Mouse (Mus musculus): Measurements from ENCODE around the gene Fhdc1.

The Fhdc1 gene

GRCm38 (mm10) chr3:84480006-84480897, at the start of gene Fhdc1:
TSS of gene Fhdc1 (minus strand) at chr3:84480429.
- DNase-seq (ENCODE audit: low spot score in 2 of 2), result peak; percentile 12 to 21

- no peak for DNase-seq (ENCODE audit: low spot score in 2 of 2)
Observed at GRCm38 (mm10) chr3:84529021-84529420, 48.8 kb upstream of the Fhdc1 start.

- DNase-seq (ENCODE audit: low spot score in 2 of 2), result no peak
Observed at GRCm38 (mm10) chr3:84524952-84525351, 44.7 kb upstream of the Fhdc1 start.

- no peak for DNase-seq (ENCODE audit: low spot score in 2 of 2)
Observed at GRCm38 (mm10) chr3:84516163-84516562, 35.9 kb upstream of the Fhdc1 start.

- no peak for DNase-seq (ENCODE audit: low spot score in 2 of 2)
Observed at GRCm38 (mm10) chr3:84512774-84513515, 32.7 kb upstream of the Fhdc1 start.

GRCm38 (mm10) chr3:84505193-84505592, 25.0 kb upstream of the Fhdc1 start:
- DNase-seq (ENCODE audit: low spot score in 2 of 2), result no peak

GRCm38 (mm10) chr3:84504291-84504690, 24.1 kb upstream of the Fhdc1 start:
- no peak for DNase-seq (ENCODE audit: low spot score in 2 of 2)

GRCm38 (mm10) chr3:84502101-84502500, 21.9 kb upstream of the Fhdc1 start:
- no peak for DNase-seq (ENCODE audit: low spot score in 2 of 2)

- DNase-seq (ENCODE audit: low spot score in 2 of 2), result no peak
Observed at GRCm38 (mm10) chr3:84500491-84500890, 20.3 kb upstream of the Fhdc1 start.

- DNase-seq (ENCODE audit: low spot score in 2 of 2), result no peak
Observed at GRCm38 (mm10) chr3:84497718-84498117, 17.5 kb upstream of the Fhdc1 start.

- DNase-seq (ENCODE audit: low spot score in 2 of 2), result no peak
Observed at GRCm38 (mm10) chr3:84492657-84493056, 12.4 kb upstream of the Fhdc1 start.

- no peak for DNase-seq (ENCODE audit: low spot score in 2 of 2)
Observed at GRCm38 (mm10) chr3:84492148-84492547, 11.9 kb upstream of the Fhdc1 start.

GRCm38 (mm10) chr3:84488716-84489115, 8.5 kb upstream of the Fhdc1 start:
- DNase-seq (ENCODE audit: low spot score in 2 of 2), result no peak

GRCm38 (mm10) chr3:84484891-84485290, 4.7 kb upstream of the Fhdc1 start:
- DNase-seq (ENCODE audit: low spot score in 2 of 2), result no peak

GRCm38 (mm10) chr3:84484333-84484732, 4.1 kb upstream of the Fhdc1 start:
- DNase-seq (ENCODE audit: low spot score in 2 of 2), result no peak

- no peak for DNase-seq (ENCODE audit: low spot score in 2 of 2)
Observed at GRCm38 (mm10) chr3:84482121-84482520, 1.9 kb upstream of the Fhdc1 start.

GRCm38 (mm10) chr3:84481104-84481503, 875 bp upstream of the Fhdc1 start:
- no peak for DNase-seq (ENCODE audit: low spot score in 2 of 2)

GRCm38 (mm10) chr3:84479293-84480005, 780 bp downstream of the Fhdc1 start:
- no peak for DNase-seq (ENCODE audit: low spot score in 2 of 2)

GRCm38 (mm10) chr3:84478896-84479292, 1.3 kb downstream of the Fhdc1 start:
- no peak for DNase-seq (ENCODE audit: low spot score in 2 of 2)

- DNase-seq (ENCODE audit: low spot score in 2 of 2), result no peak
Observed at GRCm38 (mm10) chr3:84478195-84478594, 2.0 kb downstream of the Fhdc1 start.

- DNase-seq (ENCODE audit: low spot score in 2 of 2), result no peak
Observed at GRCm38 (mm10) chr3:84477498-84477897, 2.7 kb downstream of the Fhdc1 start.
